Mouse (Mus musculus): ENCODE data around the gene Fstl4.

Gene Fstl4

DNA sequence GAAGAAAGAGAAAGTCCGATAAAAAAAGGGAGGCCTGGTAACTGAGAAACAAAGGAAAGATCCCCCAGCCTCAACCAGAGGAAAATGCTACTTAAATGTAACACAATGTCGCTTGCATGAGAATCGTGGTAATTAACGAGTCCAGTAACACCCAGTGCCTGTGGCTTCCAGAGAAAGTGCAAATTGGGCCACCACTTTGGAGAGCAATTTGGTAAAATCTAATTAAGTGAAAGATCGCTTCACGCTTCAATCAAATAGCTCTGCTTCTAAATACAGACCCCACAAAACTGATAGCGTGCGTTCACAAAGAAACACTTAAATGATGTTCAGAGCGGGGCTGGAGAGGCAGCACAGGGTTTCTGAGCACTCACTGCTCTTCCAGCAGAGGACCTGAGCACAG is 446.4 kb downstream of the Fstl4 start:
- no peak for DNase-seq (ENCODE audit: low spot score in 2 of 2)

GRCm38 (mm10) chr11:53229011-53229410 is 464.6 kb downstream of the Fstl4 start:
- DNase-seq (ENCODE audit: low spot score in 2 of 2), result peak; percentile 70 to 83

DNA sequence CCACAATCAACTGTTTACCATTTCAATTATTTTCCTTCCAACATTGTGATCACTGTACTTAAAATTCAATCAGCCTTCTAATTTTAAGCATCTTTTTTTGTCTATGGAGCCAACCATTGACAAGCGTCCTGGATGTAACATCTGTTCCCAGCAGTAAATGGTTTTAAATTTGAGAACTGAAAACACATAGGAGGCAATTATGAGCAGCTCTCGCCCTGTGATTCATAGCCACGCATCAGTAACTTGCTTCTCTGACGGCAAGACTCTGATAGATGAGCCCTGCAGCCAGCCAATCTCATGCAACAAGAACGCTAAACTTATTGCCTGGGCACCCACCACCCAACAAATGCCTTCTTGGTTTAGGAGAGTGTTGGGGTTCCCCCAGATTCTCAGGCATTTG is 467.4 kb downstream of the Fstl4 start:
- DNase-seq (ENCODE audit: low spot score in 2 of 2), result peak in 1 of 2 experiments; percentile 23

DNA sequence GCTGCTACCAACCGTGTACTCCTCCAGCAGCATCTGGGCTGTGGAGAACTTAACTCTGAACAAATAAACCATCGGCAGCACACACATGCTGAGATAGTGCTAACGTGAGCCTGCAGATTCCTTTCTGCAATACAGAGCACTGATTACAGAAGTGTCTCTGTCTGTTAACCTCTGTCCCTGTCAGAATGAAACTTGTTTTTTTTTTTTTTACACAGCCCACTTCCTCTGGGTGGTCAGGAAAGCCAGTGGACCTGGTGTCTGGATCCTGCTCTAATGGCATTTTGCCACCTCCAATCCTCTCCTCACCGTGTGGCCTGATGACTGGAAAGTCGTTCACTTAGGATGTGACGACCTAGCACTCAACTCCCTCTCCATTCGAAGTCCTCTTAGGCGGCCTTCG is 469.2 kb downstream of the Fstl4 start:
- no peak for DNase-seq (ENCODE audit: low spot score in 2 of 2)
